Mouse (Mus musculus): Measurements from ENCODE around the gene Lyg2.

DNA sequence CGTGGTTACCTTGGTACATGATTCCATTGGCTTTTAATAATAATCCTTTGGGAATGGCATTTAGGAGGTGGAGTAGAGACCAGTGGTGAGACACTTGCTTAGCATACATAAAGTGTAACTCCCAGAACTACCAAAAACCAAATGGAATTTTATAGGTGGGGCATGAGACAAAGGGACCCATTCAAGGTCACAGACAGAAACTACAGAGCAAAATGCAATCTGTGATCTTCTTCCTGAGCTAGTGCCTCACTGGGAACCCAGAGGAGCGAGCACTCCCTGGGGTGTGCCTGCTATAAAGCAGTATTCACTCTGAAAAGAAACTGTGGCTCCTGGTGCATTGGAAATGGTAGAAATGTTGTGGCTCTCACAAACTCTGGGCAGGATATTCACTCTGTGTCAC is 32.6 kb upstream of the Lyg2 start:
- no peak for TF ChIP-seq CTCF (IDR thresholded peaks at IDR 0.05; ENCODE audit: extremely low read depth, insufficient read length, insufficient replicate concordance, low read depth, low read length)
- no peak for TF ChIP-seq POLR2A (IDR thresholded peaks at IDR 0.05; ENCODE audit: low read depth, low read length)

All from small intestine, adult 2 months (tissue).